Mouse (Mus musculus): Measurements from ENCODE around the gene Dynll1. TPM values are rescaled to one million over a fixed set of nuclear protein-coding genes. Genes with fewer than 3 reads are reported as not detected.

Dynll1 gene
- 85.2 and 91.7 TPM in 2 replicates for polyA plus RNA-seq (2012)

DNA sequence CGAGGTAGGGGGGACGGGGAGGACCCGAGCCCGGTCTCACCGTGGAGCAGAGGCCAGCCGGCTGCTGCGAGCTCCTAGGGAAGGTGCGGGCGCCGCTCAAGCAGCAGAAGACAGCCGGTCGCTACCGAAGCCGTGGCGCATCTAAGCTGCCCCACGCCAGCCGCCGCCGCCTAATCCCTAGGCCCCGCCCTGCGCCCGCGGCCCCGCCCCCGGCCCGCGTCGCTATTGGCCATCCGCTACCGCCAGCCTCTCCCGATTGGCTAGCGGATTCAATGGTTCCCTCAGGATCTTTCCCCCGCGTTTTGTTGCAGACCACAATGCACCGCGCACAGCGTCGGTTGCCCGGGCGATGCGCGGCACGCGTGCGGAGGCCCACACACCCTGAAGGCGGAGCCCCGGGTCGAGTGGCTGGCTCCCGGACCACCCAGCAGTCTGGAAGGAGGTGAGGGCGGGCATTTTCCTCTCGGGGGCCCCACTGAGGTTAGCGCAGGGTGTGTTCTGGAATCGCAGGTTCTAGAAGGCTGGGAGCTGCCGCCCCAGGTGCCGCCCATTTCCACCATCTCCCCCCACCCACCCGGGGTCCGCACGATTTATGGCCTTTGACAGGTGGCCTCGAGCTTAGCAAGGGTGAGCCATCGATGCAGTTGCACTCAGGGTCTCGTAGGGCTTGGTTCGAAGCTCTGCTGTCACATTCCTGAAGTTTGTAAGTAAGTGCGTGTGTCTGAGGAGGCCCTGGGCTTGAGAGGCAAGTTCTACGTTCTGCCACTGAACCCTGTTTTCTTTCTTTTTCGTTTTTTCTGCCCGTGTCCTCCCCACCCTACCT lies at the start of gene Dynll1:
Gene Dynll1, minus strand, starts transcription at position 208 of the 823 bp plus-strand sequence.
- Histone ChIP-seq H3K4me1 (ENCODE audit: control insufficient read depth) (peaks cover 59% of the 10 kb centered on the region), H3K9me3 (ENCODE audit: control insufficient read depth, low read length) (peaks cover 2% of the 10 kb centered on the region; the same call in 1 of the 2 replicates), H3K27me3 (ENCODE audit: control insufficient read depth) (no peaks in the 10 kb centered on the region), H3K4me3 (replicated peaks) (peak within 1 kb of the TSS; percentile 85), H3K36me3 (ENCODE audit: control insufficient read depth) (peaks cover 41% of the 10 kb centered on the region)
- TF ChIP-seq GATA1 (IDR thresholded peaks at IDR 0.05; ENCODE audit: low read length) (no peak), TAL1 (IDR thresholded peaks at IDR 0.05; ENCODE audit: low read length) (no peak)

GRCm38 (mm10) chr5:115349225-115349555 lies 48.4 kb upstream of the Dynll1 start:
- peaks cover 3% of the 10 kb centered on the region for H3K9me3 ChIP-seq (ENCODE audit: control insufficient read depth, low read length)
- peak overlapping the region; percentile 78 for H3K4me3 ChIP-seq (replicated peaks)
- TF ChIP-seq GATA1 (IDR thresholded peaks at IDR 0.05; ENCODE audit: low read length) (peak; percentile 60), TAL1 (IDR thresholded peaks at IDR 0.05; ENCODE audit: low read length) (no peak)
- H3K36me3 ChIP-seq (ENCODE audit: control insufficient read depth): peaks cover 32% of the 10 kb centered on the region
- peaks cover 11% of the 10 kb centered on the region for H3K27me3 ChIP-seq (ENCODE audit: control insufficient read depth)
- H3K4me1 ChIP-seq (ENCODE audit: control insufficient read depth): peaks cover 37% of the 10 kb centered on the region

GRCm38 (mm10) chr5:115348546-115349224 lies 47.9 kb upstream of the Dynll1 start, which contains the start of gene Cox6a1:
Gene Cox6a1, minus strand, starts transcription at chr5:115348981.
- H3K4me1 ChIP-seq (ENCODE audit: control insufficient read depth): peaks cover 39% of the 10 kb centered on the region
- TF ChIP-seq TAL1 (IDR thresholded peaks at IDR 0.05; ENCODE audit: low read length) (no peak), GATA1 (IDR thresholded peaks at IDR 0.05; ENCODE audit: low read length) (no peak)
- peaks cover 3% of the 10 kb centered on the region for H3K9me3 ChIP-seq (ENCODE audit: control insufficient read depth, low read length)
- peaks cover 37% of the 10 kb centered on the region for H3K36me3 ChIP-seq (ENCODE audit: control insufficient read depth)
- peak within 1 kb of the TSS; percentile 78 for H3K4me3 ChIP-seq (replicated peaks)
- H3K27me3 ChIP-seq (ENCODE audit: control insufficient read depth): peaks cover 7% of the 10 kb centered on the region

DNA sequence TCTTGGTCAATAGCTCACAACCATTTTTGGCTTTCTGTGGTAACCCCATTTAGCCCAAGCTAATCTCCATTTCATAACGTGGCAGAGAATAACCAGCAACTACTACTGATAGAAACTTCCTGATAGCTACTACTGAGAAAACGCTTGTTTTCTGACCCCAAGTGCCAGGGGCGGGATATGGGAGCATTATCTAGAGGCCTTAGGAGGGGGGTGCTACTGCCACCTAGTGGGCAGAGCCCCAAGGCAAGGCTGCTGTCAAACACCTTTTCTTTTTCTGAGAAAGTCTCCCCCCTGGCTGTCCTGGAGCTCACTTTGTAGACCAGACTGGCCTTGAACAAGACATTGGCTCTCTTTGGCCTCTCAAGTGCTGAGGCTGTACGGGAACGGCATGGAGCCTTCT lies 46.8 kb upstream of the Dynll1 start:
- Histone ChIP-seq H3K27me3 (ENCODE audit: control insufficient read depth) (peaks cover 5% of the 10 kb centered on the region), H3K4me1 (ENCODE audit: control insufficient read depth) (peaks cover 45% of the 10 kb centered on the region), H3K4me3 (replicated peaks) (peak overlapping the region; percentile 78), H3K9me3 (ENCODE audit: control insufficient read depth, low read length) (peaks cover 3% of the 10 kb centered on the region), H3K36me3 (ENCODE audit: control insufficient read depth) (peaks cover 48% of the 10 kb centered on the region)
- TF ChIP-seq GATA1 (IDR thresholded peaks at IDR 0.05; ENCODE audit: low read length): peak; percentile 41; the same call in 1 of the 2 replicates
- no peak for TF ChIP-seq TAL1 (IDR thresholded peaks at IDR 0.05; ENCODE audit: low read length)

GRCm38 (mm10) chr5:115341314-115342165 lies 40.7 kb upstream of the Dynll1 start:
- H3K4me3 ChIP-seq (replicated peaks): peak overlapping the region; percentile 83
- H3K9me3 ChIP-seq (ENCODE audit: control insufficient read depth, low read length): no peaks in the 10 kb centered on the region
- peaks cover 62% of the 10 kb centered on the region for H3K4me1 ChIP-seq (ENCODE audit: control insufficient read depth)
- no peaks in the 10 kb centered on the region for H3K27me3 ChIP-seq (ENCODE audit: control insufficient read depth)
- peaks cover 71% of the 10 kb centered on the region for H3K36me3 ChIP-seq (ENCODE audit: control insufficient read depth)
- TF ChIP-seq TAL1 (IDR thresholded peaks at IDR 0.05; ENCODE audit: low read length) (no peak), GATA1 (IDR thresholded peaks at IDR 0.05; ENCODE audit: low read length) (no peak)

DNA sequence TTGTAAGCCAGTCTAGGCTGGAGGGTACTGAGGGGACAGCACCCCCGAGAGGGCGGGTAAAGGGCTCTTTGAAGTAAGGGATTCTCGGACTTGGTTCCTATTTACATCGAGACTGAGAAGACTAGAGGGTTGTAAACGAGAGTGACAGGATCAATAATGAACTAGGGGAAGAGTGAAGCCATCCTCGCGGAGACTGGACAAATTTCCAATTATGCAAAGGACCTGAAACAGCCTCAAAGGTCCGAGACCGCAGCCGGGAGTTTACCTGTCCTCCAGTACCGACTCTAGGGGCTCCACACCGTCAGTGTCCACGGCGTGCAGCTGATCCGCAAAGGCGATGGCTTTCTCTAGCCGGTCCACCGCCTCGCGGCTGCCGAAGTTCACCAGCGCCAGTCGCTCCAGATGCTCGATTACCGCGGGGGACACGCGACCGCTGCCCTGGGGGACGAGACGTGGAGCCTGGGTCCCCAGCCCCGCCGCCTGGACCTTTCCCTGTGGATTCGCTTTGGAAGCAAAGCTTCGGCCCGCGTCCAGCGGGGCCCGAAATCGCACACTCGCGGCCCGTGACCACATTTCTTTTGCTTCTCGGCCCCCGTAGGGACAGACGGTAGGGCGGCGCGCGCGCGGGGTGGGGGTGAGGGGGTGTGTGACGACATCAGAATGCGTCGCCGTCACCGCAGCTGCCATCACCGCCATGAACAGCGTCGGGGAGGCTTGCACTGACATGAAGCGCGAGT lies 39.9 kb upstream of the Dynll1 start, which contains the start of the genes Gatc and Triap1:
Gene Gatc, minus strand, starts transcription at position 602 of the 737 bp plus-strand sequence.
Gene Triap1, plus strand, starts transcription at position 649 of the 737 bp plus-strand sequence.
- H3K4me1 ChIP-seq (ENCODE audit: control insufficient read depth): peaks cover 62% of the 10 kb centered on the region
- no peaks in the 10 kb centered on the region for H3K27me3 ChIP-seq (ENCODE audit: control insufficient read depth)
- H3K9me3 ChIP-seq (ENCODE audit: control insufficient read depth, low read length): no peaks in the 10 kb centered on the region
- peaks cover 71% of the 10 kb centered on the region for H3K36me3 ChIP-seq (ENCODE audit: control insufficient read depth)
- peak within 1 kb of the TSS; percentile 83 for H3K4me3 ChIP-seq (replicated peaks)
- TF ChIP-seq TAL1 (IDR thresholded peaks at IDR 0.05; ENCODE audit: low read length): no peak
- TF ChIP-seq GATA1 (IDR thresholded peaks at IDR 0.05; ENCODE audit: low read length): no peak

DNA sequence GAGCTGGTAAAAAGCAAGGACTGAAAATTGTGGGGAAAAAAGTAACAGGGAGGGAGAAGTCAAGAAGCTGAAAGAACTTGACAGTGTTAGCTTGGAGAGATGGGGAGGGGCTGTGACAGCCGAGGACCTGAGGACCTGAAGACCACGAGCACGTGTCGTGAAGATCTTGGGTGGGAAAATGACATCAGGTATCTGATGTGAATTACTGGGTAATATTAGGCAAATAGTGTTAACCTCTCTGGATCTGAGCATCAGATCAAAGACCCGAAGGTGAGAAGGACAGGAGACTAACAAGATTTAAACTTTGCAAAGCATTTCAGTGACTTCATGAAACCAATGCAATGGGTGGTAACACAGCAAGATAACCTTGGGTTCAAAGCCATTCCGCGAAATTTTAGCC lies 39.2 kb upstream of the Dynll1 start:
- Histone ChIP-seq H3K4me3 (replicated peaks) (peak overlapping the region; percentile 83), H3K36me3 (ENCODE audit: control insufficient read depth) (peaks cover 71% of the 10 kb centered on the region), H3K4me1 (ENCODE audit: control insufficient read depth) (peaks cover 67% of the 10 kb centered on the region), H3K9me3 (ENCODE audit: control insufficient read depth, low read length) (no peaks in the 10 kb centered on the region), H3K27me3 (ENCODE audit: control insufficient read depth) (no peaks in the 10 kb centered on the region)
- no peak for TF ChIP-seq TAL1 (IDR thresholded peaks at IDR 0.05; ENCODE audit: low read length)
- TF ChIP-seq GATA1 (IDR thresholded peaks at IDR 0.05; ENCODE audit: low read length): no peak

DNA sequence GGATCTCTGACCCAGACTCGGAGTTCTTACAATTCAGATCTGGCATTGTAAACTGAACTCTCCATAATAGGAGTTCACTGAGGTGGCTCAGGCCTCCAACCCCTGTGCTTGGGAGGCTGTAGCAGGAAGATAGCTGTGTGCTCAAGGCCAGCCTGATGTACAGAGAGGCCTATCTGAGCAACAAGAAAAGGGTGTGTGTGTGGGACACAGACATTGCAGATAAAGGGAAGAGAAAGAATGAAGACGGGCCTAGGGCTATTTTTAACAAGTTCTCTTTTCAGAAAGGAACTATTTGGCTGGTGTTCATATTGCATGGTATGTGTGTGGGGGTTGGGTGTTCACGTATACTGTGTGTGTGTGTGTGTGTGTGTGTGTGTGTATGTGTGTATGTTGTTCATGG lies 32.8 kb upstream of the Dynll1 start:
- H3K4me1 ChIP-seq (ENCODE audit: control insufficient read depth): peaks cover 89% of the 10 kb centered on the region
- H3K36me3 ChIP-seq (ENCODE audit: control insufficient read depth): peaks cover 99% of the 10 kb centered on the region
- peak overlapping the region; percentile 45 for H3K4me3 ChIP-seq (replicated peaks)

More for the DNA sequence above, 32.8 kb upstream of the Dynll1 start:
- TF ChIP-seq TAL1 (IDR thresholded peaks at IDR 0.05; ENCODE audit: low read length) (peak; percentile 60), GATA1 (IDR thresholded peaks at IDR 0.05; ENCODE audit: low read length) (no peak)
- Histone ChIP-seq H3K27me3 (ENCODE audit: control insufficient read depth) (no peaks in the 10 kb centered on the region), H3K9me3 (ENCODE audit: control insufficient read depth, low read length) (no peaks in the 10 kb centered on the region)
